Mouse (Mus musculus): ENCODE measurements around the gene Lrrc43. TPM values are rescaled to one million over a fixed set of nuclear protein-coding genes. Genes with fewer than 3 reads are reported as not detected.

The Lrrc43 gene
- polyA plus RNA-seq (2012; ENCODE audit: low replicate concordance), result not detected in 2 replicates

GRCm38 (mm10) chr5:123489112-123489785 lies at the start of gene Lrrc43, which contains the start of gene Il31:
TSS of gene Lrrc43 (plus strand) at chr5:123489305.
TSS of gene Il31 (minus strand) at chr5:123489489.

GRCm38 (mm10) chr5:123510160-123510559 lies 21.1 kb downstream of the Lrrc43 start, which contains the start of gene B3gnt4:
TSS of gene B3gnt4 (plus strand) at chr5:123510460.

DNA sequence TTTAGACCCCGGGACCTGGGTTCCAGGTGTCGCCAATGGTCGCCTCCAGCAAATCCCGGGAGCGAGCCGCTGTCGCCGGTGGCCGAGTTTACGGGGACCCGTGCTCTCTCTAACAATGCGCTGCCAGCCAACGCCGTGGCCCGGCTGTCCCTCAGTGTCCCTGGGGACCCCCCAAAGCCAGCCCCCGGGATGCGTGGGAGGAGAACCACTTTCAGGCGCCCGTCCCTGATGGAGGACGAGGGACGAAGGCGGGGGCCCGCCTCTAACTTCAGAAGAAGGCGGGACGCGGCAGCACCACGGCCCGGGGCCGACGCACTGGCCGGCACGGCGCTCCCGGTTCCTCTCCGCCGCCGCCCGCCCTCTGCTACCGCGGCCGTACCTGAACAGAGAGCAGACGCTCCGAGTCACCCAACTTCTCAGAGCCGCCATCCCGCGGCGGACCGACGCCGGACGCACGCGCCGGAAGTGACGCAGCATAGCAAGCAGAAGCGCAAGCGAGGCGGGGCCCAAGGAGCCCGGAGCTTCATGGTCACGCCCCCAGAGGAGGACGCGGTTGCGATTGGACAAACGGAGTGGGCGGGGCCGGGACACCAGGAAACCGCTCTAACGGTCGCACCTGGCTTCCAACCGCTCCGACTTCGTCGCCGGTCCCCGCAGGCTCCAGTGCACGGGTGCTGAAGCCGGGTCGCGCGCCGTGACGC lies 34.7 kb downstream of the Lrrc43 start, which contains the start of gene Diablo:
Gene Diablo (minus strand): TSS at position 485 of the 701 bp plus-strand sequence.

GRCm38 (mm10) chr5:123525281-123525680 lies 36.2 kb downstream of the Lrrc43 start, which contains the start of gene Gm49027:
TSS of gene Gm49027 (minus strand) at chr5:123525488.

Other genes with a start within 250 kb of the Lrrc43 start
- not detected in 2 replicates for gene Wdr66, start 237.2 kb upstream of the Lrrc43 start, polyA plus RNA-seq (2012; ENCODE audit: low replicate concordance)
- gene Bcl7a, start 145.5 kb upstream of the Lrrc43 start, polyA plus RNA-seq (2012; ENCODE audit: low replicate concordance), result 38.1 and 56.5 TPM in 2 replicates
- 14.6 and 26.3 TPM in 2 replicates for gene Mlxip, start 94.5 kb upstream of the Lrrc43 start, polyA plus RNA-seq (2012; ENCODE audit: low replicate concordance)
- gene Il31, start 184 bp downstream of the Lrrc43 start, polyA plus RNA-seq (2012; ENCODE audit: low replicate concordance), result not detected in 2 replicates
- not detected in 2 replicates for gene B3gnt4, start 21.2 kb downstream of the Lrrc43 start, polyA plus RNA-seq (2012; ENCODE audit: low replicate concordance)
- 3.0 and 8.0 TPM in 2 replicates for gene Diablo, start 34.9 kb downstream of the Lrrc43 start, polyA plus RNA-seq (2012; ENCODE audit: low replicate concordance)
- 0.42 and 1.8 TPM in 2 replicates for gene Gm49027, start 36.2 kb downstream of the Lrrc43 start, polyA plus RNA-seq (2012; ENCODE audit: low replicate concordance)
- 2.2 and 6.5 TPM in 2 replicates for gene Vps33a, start 83.7 kb downstream of the Lrrc43 start, polyA plus RNA-seq (2012; ENCODE audit: low replicate concordance)
- 11.8 and 16.6 TPM in 2 replicates for gene Clip1, start 195.3 kb downstream of the Lrrc43 start, polyA plus RNA-seq (2012; ENCODE audit: low replicate concordance)
- 47.2 and 47.8 TPM in 2 replicates for gene Zcchc8, start 231.8 kb downstream of the Lrrc43 start, polyA plus RNA-seq (2012; ENCODE audit: low replicate concordance)

Data from leukemia stem cell, adult 10-12 weeks (primary cell).